Mouse (Mus musculus): ENCODE results near the gene Topors.

Topors gene

DNA sequence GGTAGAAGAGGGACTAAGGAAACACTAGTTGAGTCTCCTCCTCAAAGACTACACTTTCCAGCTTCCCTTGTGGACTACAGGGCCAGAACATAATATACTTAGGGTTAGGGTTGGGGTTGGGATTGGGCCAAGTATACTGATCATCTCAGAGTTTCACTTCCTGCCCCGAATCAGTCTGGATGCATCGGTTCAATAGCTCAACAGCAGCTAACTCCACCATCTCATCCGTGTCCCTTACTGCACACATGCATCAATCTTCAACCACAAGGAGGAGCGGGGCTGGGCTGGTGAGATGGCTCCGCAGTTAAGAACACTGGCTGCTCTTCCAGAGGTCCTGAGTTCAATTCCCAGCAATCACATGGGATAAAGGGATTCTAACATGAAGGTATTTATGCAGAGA lies 18.7 kb downstream of the Topors start:
- no peak for DNase-seq (ENCODE audit: low read depth, low spot score)

DNA sequence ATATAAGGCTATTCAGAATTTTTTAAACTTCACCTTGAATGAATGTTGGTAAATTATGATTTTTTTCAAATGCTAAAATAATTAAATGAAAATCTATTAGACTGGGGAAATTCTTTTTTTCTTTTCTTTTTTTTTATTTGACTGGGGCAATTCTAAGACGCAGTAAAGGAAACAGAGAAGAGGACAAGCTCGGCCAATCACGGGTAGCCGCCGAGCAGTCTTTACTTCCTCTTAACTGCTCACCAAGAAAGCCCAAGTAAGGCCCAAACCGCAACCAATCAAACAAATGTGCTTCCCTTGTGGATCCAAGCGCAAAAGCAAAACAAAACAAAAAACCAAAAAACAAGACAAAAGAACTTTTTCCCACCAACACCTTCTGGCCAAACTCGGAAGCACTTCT lies 25.6 kb downstream of the Topors start:
- DNase-seq (ENCODE audit: low read depth, low spot score) = peak; percentile 33

DNA sequence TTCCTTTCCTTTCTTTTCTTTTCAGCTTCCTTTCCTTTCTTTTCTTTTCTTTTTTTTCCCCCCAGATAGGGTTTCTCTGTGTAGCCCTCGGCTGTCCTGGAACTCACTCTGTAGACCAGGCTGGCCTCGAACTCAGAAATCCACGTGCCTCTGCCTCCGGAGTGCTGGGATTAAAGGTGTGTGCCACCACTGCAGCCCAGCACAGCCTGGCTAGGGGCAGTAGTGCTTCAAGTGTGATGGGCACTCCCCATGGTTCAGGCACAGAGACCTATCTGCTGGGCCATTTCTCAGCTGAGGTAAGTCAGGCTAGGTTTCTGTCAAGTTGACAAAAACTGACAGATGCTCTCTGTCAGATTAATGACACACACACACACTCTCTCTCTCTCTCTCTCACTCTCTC lies 26.6 kb downstream of the Topors start:
- no peak for DNase-seq (ENCODE audit: low read depth, low spot score)

DNA sequence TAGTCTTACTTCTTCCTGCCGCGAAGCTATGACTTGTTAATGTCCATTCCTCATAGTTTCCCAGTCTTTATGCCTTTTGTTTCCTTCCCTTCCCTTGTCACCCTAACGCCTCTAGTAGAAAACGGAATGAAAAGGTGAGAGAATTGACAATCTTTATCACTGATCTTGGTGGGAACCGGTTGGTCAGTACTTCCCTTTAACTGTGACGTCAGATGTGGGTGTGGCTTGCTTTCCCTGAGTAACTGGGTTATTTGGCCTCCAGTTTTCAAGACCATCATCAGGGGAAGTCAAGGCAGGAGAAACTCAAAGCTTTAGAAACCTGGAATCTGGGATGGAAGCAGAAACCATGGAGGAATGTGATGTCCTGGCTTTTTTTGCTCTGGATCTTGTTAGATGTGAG lies 27.7 kb downstream of the Topors start:
- DNase-seq (ENCODE audit: low read depth, low spot score) = peak; percentile 50

DNA sequence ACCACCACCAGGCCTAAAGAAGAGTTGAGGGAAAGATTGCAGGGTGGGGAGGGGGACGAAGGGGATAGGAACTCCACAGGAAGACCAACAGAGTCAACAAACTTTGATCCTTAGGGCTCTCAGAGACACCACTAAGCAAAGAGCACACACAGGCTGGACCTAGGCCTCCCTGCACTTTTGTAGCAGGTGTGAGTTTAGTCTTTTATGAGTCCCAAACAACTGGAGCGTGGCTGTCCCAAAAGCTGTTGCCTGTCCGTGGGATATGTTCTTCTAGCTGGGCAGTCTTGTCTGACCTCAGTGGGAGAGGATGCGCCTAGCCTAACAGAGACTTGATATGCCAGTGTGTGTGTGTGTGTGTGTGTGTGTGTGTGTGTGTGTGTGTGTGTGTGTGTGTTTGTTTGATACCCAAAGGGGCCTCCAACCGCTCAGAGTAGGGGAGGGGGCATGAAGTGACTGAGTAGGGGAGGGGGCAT lies 29.3 kb downstream of the Topors start:
- peak; percentile 11 for DNase-seq (ENCODE audit: low read depth, low spot score)

DNA sequence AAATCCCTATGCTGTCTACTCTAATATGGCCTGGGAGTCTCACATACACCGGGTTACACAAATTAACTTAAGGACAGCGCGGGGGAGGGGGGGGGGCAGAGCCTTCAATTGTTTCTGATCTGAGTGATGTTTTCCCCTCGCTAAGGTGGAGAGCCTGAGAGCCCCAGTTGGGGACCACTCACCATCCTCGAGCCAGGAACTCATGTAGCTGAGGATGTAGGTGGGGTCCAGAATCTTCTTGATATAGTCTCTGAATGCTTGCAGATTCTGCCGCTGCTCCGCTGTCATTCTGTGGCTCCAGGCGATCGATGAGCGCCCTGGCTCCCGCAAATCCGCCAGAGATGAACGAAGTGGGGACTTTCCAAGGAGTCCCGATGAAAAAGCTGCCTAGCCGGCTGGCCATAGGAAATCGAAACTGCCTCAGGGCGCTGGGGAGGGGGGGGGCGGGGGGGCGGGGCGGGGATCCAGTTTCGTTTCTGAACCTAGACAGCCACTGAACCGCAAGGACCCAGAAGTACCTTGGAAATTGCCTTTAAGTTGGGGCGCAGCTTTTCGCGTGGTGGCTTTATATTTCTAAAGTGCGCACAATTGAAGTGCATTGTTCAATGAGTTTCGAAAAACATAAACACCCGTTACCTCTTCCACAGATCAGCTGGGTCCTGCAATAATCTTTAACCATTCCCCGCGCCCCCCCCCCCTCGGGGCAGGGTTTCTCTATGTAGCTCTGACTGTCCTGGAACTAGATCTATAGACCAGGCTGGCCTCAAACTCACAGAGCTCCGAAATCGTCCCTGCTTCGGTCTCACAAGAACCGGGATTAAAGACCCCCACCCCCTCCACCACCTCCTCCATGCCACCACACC lies 30.0 kb downstream of the Topors start, which contains the start of gene Ddx58:
TSS of gene Ddx58 (minus strand) at position 420 of the 863 bp plus-strand sequence.
- peak; percentile 40 for DNase-seq (ENCODE audit: low read depth, low spot score)

DNA sequence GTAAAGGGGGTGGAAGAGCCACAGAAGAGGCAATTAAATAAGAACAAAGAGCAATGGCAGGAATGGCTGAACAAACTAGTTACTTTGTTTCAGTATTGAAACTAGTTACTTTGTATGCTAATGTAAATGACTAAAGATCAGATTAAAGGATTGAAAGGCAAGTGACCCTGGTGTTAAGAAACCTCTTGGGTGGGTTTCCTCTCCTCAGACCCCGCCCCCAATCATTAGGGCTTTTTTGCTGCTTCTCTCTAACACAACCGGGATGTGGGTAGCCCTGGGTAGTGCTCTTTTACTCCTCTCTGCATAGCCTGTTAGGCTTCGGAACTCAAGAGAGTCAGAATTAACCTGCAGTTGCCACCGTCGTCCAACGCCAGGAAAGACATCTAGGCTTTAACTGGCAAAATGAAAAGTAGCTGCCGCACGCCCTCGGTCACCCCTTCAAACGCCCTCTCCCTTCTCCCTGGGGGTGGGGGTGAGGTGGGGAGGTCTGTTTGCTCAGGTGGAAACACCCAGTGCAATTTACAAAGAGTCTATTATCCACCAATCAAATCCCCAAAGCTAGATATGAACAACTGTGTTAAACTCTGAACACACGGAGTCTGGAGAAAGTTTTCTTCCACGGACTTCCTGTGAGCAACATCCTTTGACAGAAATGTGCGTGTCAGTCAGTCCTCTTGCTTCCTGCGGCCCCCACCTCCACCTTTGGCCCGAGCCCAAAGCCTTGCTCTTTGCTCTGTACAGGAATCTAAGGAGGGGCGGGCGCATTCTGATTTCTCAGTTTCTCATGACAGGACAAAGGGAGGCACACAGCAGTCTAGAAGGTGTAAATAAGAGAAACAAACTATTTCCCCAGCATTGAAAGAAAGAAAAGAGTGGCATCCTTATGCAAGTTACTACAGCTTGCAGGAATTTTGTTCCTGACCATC lies 30.9 kb downstream of the Topors start:
- DNase-seq (ENCODE audit: low read depth, low spot score) = peak; percentile 74

DNA sequence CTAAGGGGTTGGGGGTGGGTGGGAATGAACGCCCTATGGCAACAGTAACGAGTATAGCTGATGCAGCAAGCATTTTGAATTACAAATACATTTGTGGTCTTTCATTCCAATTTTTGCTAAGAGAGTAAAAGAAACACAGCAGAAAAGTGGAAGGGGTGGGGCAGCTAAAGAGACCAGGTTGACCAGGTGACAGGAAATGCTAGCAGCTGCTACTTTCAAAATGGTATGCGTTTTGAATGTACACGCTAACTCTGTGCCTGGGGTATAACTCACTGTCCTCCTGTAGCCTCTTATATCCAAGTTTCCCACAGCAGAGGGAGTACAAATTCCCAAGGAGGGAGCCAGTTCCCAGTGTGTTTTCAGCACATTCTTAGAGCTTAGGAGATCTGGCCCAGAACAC lies 32.8 kb downstream of the Topors start:
- no peak for DNase-seq (ENCODE audit: low read depth, low spot score)

DNA sequence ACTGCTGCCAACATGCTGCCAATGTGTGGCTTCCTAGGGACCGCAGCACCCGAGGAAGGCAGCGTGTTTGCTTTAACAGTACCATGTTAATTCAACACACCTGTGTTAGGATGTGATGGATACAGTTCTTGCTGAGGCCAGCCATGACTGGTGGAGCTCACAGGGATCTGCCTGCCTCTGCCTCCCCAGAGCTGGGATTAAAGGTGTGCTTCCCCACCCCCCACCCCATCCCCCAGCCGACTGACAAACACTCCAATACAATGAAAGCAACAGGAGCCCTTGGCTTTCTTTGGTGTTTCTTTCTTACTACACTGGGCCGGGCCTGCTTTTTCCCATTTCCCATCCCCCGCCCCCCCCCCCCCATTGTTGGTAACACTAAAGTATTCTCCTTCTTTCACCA lies 35.4 kb downstream of the Topors start:
- peak; percentile 52 for DNase-seq (ENCODE audit: low read depth, low spot score)

DNA sequence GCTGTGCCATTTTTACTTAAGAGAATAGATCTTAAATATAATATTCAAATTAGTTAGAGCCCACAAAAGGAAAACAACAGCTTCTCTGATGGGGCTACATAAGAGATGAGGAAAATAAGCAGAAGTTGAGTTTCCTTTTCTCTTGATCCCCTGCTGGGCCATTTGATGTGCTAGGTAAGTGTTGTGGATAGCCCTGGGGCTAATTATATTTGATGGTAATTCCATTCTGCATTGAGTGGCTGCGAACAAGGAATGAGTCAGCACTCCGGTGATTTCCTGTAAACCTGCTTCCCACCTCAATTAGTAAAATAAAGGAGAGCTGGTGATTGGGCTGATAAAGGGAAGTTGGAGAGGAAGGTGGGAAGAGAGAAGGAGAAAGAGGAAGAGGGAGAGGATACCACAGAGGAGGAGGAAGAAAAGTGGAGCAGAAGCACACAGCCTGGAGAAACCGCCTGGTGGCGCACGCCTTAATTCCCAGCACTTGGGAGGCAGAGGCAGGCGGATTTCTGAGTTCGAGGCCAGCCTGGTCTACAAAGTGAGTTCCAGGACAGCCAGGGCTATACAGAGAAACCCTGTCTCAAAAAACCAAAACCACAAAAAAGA lies 36.5 kb downstream of the Topors start:
- peak; percentile 79 for DNase-seq (ENCODE audit: low read depth, low spot score)

DNA sequence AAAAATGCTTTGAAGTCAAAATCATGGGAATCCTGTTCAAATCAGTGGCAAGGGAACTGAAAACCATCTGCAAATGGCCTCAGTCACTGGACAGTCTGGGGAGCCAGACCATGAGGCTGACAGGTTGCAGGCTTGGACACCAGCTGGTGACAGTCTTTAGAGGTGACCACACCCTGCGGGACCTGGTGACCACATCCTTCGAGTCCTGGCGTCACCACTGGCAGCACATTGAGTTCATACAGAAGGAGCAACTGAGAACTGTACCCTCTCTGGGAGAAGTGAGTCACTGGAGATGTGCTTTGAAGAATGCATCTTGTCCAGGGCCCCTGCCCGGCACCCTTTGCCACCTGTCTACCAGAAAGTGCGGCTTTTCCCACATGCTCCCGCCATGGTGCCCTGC lies 39.9 kb downstream of the Topors start:
- DNase-seq (ENCODE audit: low read depth, low spot score) = no peak

DNA sequence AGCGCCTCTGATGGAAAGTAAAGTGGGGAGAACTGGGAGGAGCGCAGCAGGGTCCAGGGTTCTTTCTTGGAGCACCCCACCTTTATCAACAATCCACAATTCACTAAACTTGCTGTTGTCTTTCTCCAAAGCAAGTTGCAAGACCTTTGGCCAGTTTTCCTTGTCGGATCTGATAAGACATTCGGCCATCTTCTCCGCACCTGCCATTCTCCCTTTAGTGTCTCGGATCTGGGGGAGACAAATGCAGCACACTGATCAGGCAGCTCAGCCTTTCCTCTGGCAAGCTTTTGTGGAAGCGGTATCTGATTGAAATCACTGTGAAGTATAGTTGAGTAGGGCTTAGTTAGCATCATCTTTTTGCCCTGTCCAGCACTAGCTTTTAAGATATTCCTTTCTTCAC lies 41.8 kb downstream of the Topors start:
- no peak for DNase-seq (ENCODE audit: low read depth, low spot score)

DNA sequence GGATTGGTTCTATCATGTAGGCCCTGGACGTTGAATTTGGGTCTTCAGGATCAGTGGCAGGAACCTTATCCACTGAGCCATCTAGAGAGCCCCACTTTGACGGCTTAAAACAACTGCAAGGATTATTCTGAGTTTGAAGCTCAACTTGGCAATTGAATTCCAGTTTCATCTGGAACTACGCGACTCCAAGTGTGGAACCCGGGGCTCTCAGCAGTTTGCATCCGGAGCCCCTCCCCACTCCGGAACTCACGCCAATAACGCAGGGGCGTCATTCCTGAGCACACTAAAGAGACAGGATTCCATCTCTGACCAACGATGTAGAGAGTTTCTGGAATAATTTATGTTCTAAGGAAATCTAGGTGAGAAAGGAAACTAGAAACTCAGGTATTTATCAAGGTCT lies 42.5 kb downstream of the Topors start:
- DNase-seq (ENCODE audit: low read depth, low spot score) = peak; percentile 78

DNA sequence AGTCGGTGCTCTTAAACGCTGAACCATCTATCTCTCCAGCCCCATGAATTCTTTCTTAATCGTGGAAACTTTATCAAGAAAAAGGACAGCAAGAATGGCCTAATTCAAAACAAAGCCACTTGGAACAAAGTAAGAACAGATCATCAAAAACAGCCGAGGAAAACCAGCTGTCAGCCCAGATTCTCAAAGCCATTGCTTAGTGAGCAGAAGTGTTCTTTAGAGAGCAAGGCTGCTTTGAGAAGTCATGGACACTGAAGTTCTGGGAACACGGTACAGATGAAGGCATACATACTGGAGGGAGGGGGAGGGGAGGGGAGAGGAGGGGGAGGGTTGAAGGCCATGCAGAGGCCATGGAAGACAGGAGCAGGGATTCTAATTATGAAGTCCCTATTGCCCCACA lies 43.6 kb downstream of the Topors start:
- no peak for DNase-seq (ENCODE audit: low read depth, low spot score)

DNA sequence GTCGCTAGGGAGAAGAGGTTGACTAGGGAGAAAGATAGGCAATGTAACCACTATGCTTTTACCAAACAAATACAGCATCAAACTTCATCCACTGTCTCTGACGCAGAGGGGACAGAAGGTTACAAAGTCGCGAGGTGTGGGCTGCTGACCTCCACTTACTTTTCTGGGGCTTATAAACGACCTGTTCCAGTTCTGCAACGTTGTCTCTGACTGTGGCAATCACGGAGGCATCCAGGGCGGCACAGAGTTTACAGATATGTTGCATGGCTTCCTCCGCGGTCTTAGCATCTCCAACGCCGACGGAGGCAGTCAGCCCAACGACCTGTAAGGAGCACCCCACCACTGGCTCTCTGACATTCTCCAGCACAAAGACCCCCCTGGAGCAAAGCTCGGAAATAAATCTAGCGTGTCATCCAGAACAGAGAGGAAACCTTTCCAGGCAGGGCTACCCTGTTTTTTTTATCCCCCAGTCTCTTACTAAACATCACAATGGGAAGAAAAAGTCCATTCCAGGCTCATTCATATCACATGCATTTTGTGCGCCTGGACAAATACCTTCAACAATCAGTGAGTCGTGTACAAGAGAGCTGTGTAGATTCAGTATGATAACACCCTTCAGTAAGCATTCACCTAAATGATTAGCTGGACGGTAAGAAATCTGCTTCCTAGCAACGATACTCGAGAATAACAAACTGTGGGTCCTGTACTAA lies 47.6 kb downstream of the Topors start:
- DNase-seq (ENCODE audit: low read depth, low spot score) = no peak

DNA sequence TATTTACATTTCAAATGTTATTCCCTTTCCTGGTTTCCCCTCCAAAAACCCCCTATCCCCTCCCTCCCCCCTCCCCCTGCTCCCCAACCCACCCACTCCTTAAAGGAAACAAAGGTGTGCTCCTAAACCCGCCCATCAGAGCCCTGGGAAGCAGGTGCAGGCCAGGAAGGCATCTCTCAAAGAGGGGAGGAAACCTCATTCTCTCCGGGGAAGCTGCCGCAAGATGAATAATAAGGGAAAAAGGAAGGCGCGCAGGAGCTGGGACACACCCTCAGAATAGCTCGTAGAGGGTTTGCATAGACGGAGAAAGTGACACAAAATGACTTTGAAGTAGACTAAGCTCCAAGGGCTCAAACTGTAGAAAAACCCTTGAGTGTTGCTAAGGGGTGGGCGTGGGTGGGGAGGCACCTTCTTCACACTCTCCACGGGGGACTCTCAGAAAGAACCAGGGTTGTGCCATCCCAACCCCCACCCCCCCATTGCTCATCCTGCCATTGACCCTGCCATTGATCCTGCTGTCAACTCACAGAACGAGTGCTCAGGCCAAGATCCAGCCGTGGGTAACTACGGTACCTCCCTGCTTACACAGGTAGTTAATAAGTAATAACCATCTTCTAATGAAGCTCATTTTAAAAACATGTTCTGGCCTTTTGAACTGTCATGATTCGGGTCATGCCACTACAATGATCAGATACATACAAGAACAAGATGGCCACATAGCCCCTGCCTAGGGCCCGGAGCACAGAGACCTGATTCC lies 48.5 kb downstream of the Topors start:
- DNase-seq (ENCODE audit: low read depth, low spot score) = peak; percentile 91

DNA sequence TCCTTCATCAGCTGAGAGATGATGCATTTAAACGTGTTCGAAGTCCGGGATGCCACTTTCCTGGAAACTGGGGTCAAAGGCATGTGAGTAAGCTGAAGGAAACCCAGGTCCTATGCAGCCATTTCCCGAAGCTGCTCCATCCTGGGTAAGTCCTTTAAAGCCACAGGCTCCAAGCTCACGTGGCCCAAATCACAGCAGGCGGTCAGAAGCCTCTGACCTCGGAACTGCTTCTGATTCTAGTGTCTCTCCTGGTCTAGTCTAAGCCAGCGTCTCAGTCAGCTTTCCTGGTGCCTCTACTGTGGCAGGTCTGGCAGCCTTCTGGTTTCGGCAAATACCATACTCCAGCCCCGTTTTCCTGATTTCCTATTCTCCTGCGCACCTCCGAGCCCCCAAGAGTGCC lies 49.2 kb downstream of the Topors start:
- peak; percentile 94 for DNase-seq (ENCODE audit: low read depth, low spot score)

DNA sequence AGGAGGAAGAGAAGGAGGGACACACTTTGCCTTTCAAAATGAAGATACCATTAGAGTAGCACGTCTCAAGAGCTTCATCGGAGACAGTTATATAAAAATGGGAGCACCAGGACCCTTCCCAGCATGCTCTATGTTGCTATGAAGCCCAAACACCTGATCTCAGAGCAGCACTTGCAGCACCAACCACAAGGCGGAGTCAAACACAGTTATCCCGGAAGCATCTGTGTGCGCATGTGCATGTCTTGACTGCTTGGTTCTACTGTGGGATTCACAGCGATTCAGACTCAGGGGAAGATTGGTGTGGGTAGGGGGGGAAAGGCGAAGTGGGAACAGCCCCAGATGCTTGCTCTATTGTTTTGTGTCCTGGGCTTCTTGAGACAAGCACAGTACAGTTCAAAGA lies 51.3 kb downstream of the Topors start:
- DNase-seq (ENCODE audit: low read depth, low spot score) = peak; percentile 94

DNA sequence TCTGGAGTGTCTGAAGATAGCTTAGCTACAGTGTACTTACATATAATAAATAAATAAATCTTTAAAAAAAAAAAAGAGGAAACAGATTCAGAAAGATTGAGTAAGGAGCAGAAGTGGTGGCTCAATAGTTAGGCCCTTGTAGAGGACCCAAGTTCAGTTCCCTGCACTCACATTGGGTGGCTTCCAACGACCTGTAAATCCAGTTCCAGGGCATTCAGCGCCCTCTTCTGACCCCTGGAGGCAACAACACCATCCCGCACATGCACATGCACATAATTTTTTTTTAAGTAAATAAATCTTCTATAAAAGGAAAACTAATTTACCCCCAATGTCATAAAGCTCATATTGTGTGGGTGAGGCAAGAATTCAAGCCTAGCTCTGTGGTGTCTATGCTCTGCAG lies 51.7 kb downstream of the Topors start:
- DNase-seq (ENCODE audit: low read depth, low spot score) = peak; percentile 63

DNA sequence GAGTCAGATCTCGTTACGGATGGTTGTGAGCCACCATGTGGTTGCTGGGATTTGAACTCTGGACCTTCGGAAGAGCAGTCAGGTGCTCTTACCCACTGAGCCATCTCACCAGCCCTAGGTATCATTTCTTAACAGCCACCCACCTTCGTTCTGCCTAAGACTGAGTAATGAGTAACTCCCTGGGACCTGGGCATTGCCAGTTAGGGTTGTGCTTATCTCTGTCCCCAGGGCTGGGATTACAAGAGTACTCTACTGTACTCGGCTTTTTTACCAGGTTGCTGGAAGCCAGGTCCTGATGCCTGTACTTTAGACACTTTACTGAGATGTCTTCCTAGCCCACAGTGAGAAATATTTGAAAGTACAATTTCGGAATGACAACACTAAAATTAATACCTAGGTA lies 57.5 kb downstream of the Topors start:
- DNase-seq (ENCODE audit: low read depth, low spot score) = no peak
